Mouse (Mus musculus) forebrain, embryonic 13.5 days (tissue): Measurements from ENCODE around the gene Timm44. TPM values are rescaled to one million over a fixed set of nuclear protein-coding genes. Genes with fewer than 3 reads are reported as not detected.

Experiments used
- ATAC-seq: fragments of 200-750 bp; cut with Nextera tagmentation; 2 replicates; pipeline ENCODE4 v1.8.0; 2017
- H3K27ac ChIP-seq: fragments of 300-500 bp; sonication (generic); 2 replicates; pipeline ENCODE4 v1.5.1; 2015; ENCODE audit warnings: inconsistent platforms, mild to moderate bottlenecking, moderate library complexity
- H3K27me3 ChIP-seq: fragments of 300-500 bp; sonication (generic); 2 replicates; pipeline ENCODE4 v1.6.1; 2015; ENCODE audit warnings: mild to moderate bottlenecking, inconsistent platforms
- H3K36me3 ChIP-seq: fragments of 300-500 bp; sonication (generic); 2 replicates; pipeline ENCODE4 v1.6.1; 2015; ENCODE audit warnings: mild to moderate bottlenecking, inconsistent platforms; ENCODE audit not compliant: poor library complexity, severe bottlenecking
- H3K4me1 ChIP-seq: fragments of 300-500 bp; sonication (generic); 2 replicates; pipeline ENCODE4 v1.6.1; 2015; ENCODE audit warnings: inconsistent platforms
- H3K4me2 ChIP-seq: fragments of 300-500 bp; sonication (generic); 2 replicates; pipeline ENCODE4 v1.6.1; 2015; ENCODE audit warnings: inconsistent platforms, mild to moderate bottlenecking, moderate library complexity
- H3K4me3 ChIP-seq: fragments of 300-500 bp; sonication (generic); 2 replicates; pipeline ENCODE4 v1.5.1; 2015; ENCODE audit warnings: mild to moderate bottlenecking, inconsistent platforms
- H3K9ac ChIP-seq: fragments of 300-500 bp; sonication (generic); 2 replicates; pipeline ENCODE4 v1.6.1; 2015; ENCODE audit warnings: mild to moderate bottlenecking, inconsistent platforms
- H3K9me3 ChIP-seq: fragments of 300-500 bp; sonication (generic); replicated peaks from 2 replicates; pipeline ENCODE4 v1.6.1; 2016; ENCODE audit warnings: inconsistent platforms
- WGBS: fragments of 180-500 bp; shearing (Covaris S2); methylation state at CpG from one replicate; pipeline ENCODE4 v1.1.7; 2015; 5-methylcytosine and 5-hydroxymethylcytosine counted together
- polyA plus RNA-seq: library from polyadenylated mRNA; unstranded; fragments of >200 nt; fragmentation: Nextera tagmentation; extraction: Ambion mirVana; gene quantifications from 2 replicates; pipeline ENCODE4 v1.2.1, GENCODE M21; 2015

The Timm44 gene
- polyA plus RNA-seq, 1 experiment from 2014 or later: 47.9 TPM

DNA sequence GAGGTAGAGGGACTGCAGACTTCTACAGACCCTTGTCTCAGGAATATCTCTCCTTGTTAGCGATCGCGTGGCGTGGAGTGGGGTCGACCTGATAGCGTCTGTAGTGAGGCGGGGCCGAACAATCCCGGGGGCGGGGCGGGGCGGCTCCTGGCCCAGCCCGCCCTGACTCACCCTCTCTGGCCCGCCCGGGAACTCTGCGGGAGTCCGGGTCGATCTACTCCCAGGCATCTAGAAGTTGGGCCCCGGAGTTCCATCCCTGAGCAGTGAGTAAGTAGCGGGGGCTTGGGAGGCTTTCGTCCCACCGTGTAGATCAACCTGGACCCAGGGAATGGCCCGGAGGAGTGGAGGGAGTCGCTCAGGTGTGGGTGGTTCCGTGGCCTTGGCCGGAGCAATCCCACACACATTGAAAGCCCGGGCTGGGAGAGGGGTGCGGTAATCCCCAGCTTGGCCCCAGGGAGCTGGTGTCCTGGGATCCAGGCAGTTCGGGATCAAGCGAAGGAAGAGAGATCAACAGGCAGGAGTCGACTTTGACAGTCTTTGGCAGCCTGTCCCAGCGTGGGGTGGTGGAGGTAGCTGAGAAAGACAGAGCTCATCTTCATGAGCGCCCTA is 48.9 kb downstream of the Timm44 start, which contains the start of gene Lrrc8e:
Gene Lrrc8e (plus strand): TSS at position 89 of the 609 bp plus-strand sequence.
- Histone ChIP-seq H3K4me3 (peak within 1 kb of the TSS; percentile 9), H3K36me3 (no peaks in the 10 kb centered on the region), H3K4me2 (peak within 1 kb of the TSS; percentile 49), H3K9ac (peak within 1 kb of the TSS; percentile 9; the same call in 1 of the 2 replicates), H3K4me1 (peaks cover 6% of the 10 kb centered on the region; the same call in 1 of the 2 replicates), H3K9me3 (no peaks in the 10 kb centered on the region), H3K27me3 (peaks cover 30% of the 10 kb centered on the region), H3K27ac (no peak within 1 kb of the TSS)
- ATAC-seq: 0 out of 2 replicates have a peak, but pooled peaks have one; percentile 33
- WGBS: 2% methylated on average over 33 of the region's 33 CpGs

DNA sequence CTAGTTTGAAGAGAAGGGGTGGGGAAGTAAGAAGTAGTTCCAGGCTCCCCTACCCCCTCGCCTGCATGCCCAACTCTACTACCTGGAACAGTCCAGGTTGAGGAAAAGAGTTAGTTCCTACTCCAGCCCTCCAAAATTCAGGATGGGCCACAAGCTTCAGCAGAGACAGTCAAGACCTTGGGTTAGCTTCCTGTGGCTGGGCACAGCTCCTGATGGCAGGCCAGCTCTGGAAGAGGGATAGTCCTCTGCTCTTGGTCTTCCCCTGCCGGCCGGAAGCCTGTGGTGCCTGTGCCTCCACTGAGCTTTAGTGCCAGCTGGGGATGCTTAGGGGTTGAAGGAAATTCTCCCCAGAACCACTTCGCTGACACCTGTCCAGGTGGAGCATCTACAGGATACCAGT is 49.4 kb downstream of the Timm44 start:
- Histone ChIP-seq H3K9ac (peak overlapping the region; percentile 9; the same call in 1 of the 2 replicates), H3K4me1 (peaks cover 6% of the 10 kb centered on the region; the same call in 1 of the 2 replicates), H3K9me3 (no peaks in the 10 kb centered on the region), H3K27me3 (peaks cover 30% of the 10 kb centered on the region), H3K4me2 (peak overlapping the region; percentile 49), H3K27ac (no peak overlapping the region), H3K36me3 (no peaks in the 10 kb centered on the region), H3K4me3 (peak overlapping the region; percentile 9; the same call in 1 of the 2 replicates)
- WGBS: 30% methylated on average over 4 of the region's 4 CpGs
- ATAC-seq: 0 out of 2 replicates have a peak, but pooled peaks have one; percentile 16

DNA sequence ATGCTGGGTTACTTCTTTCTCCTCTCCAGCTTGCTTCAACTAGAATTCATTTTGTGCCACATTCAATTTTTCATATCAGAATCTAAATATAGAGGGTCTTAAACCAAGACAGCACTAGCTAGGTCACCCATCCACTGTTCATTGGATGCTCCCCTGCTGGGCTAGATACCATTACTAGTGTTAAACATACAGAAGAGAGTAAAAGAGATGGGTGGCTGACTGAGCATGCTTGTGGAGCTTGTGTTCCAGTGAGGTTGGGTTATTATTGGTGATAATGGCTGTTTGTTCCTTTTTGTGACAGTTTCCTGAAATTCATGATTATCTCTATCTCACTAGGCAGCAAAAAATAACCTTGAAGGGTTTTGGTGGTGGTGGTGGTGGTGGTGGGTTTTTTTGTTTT is 53.7 kb downstream of the Timm44 start:
- Histone ChIP-seq H3K9ac (no peak overlapping the region), H3K4me1 (peaks cover 6% of the 10 kb centered on the region; the same call in 1 of the 2 replicates), H3K9me3 (no peaks in the 10 kb centered on the region), H3K36me3 (no peaks in the 10 kb centered on the region), H3K4me3 (no peak overlapping the region), H3K4me2 (no peak overlapping the region), H3K27ac (no peak overlapping the region), H3K27me3 (peaks cover 19% of the 10 kb centered on the region)
- ATAC-seq: no peak

DNA sequence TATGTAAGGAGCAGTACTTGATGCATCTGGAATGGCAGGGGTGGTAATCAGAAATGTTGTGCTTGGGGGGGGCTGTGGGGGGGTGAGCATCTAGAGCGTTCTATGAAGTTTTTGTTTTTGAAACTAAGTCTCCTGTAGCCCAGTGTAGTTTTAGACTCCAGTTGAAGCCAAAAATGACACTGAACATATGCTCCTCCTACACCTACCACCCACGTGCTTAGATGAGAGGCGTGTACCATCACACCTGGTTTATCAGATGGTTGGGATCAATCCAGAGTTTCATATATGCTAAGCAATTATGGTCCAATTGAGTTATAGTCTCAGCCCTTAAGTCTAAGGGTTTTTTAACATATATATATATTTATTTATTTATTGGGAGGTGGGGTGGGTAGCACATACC is 56.1 kb downstream of the Timm44 start:
- Histone ChIP-seq H3K4me2 (no peak overlapping the region), H3K27me3 (no peaks in the 10 kb centered on the region; the same call in 1 of the 2 replicates), H3K4me3 (no peak overlapping the region), H3K36me3 (peaks cover 9% of the 10 kb centered on the region), H3K9ac (no peak overlapping the region), H3K4me1 (peaks cover 15% of the 10 kb centered on the region), H3K9me3 (no peaks in the 10 kb centered on the region), H3K27ac (no peak overlapping the region)
- WGBS: 98% methylated on average over 3 of the region's 3 CpGs
- no peak for ATAC-seq

DNA sequence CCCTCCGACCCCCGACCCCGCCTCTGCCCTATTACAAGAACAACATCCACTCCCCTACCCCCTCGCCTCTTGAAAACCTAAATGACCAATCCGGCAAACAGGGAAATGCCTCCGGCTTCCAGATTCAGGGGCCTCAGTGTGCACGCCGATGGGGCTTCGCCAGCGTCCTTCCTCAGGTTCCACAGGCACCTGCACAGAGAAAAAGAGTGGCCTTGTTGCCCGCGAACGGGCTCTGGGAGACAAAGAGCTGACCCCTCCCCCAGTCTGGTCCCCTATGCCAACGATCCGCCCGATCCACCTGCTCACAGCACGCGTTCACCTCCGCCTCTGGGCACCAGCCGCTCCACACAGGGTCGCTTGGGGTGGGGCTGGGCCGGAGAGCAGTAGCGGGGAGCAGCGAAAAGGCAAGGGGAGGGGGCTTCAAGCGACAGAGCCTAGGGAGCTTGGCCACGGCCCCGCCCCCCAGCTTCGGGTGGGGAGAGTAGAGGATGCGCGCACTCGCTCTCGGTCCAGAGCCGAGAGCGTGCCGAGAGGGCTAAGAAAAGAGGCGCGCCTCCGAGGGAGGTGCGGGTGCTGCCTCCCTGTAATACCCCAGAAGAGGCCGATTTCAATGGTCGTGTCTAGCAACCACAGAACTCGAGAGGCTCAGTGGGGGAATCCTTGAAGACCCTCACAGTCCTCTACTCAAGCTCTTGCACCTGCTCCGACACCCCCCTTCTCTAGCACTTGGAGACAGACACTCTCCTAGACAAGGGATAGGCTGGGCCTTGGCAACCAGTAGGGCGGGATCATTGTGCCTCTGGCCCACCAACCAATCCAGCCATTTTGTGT is 58.7 kb downstream of the Timm44 start, which contains the start of gene Prr36:
Gene Prr36 (minus strand): TSS at position 669 of the 831 bp plus-strand sequence.
- Histone ChIP-seq H3K9ac (peak within 1 kb of the TSS; percentile 95), H3K36me3 (peaks cover 15% of the 10 kb centered on the region), H3K27ac (peak within 1 kb of the TSS; percentile 94), H3K9me3 (no peaks in the 10 kb centered on the region), H3K4me3 (peak within 1 kb of the TSS; percentile 74), H3K27me3 (no peaks in the 10 kb centered on the region), H3K4me2 (peak within 1 kb of the TSS; percentile 88), H3K4me1 (peaks cover 35% of the 10 kb centered on the region)
- peak; percentile 92 for ATAC-seq
- under 1% methylated on average over 44 of the region's 44 CpGs for WGBS

DNA sequence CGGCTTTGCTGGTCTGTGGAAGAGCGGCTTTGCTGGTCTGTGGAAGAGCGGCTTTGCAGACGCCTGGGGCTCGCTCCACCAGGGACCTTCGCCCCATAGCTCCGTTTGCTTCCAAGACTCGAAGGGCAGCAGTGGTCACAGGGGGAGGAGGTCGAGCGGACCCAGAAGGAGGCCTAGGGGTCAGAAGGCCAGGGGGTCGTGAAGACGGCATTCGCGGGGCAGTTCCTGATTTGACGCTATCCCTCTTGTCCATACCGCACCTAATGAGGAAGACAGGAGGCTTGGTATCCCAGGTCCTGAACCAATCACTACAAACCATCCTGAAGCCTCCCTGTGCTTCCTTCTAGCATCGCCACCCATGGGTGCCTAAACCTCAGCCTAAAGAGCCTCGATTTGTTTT is 59.4 kb downstream of the Timm44 start:
- 2% methylated on average over 18 of the region's 18 CpGs for WGBS

DNA sequence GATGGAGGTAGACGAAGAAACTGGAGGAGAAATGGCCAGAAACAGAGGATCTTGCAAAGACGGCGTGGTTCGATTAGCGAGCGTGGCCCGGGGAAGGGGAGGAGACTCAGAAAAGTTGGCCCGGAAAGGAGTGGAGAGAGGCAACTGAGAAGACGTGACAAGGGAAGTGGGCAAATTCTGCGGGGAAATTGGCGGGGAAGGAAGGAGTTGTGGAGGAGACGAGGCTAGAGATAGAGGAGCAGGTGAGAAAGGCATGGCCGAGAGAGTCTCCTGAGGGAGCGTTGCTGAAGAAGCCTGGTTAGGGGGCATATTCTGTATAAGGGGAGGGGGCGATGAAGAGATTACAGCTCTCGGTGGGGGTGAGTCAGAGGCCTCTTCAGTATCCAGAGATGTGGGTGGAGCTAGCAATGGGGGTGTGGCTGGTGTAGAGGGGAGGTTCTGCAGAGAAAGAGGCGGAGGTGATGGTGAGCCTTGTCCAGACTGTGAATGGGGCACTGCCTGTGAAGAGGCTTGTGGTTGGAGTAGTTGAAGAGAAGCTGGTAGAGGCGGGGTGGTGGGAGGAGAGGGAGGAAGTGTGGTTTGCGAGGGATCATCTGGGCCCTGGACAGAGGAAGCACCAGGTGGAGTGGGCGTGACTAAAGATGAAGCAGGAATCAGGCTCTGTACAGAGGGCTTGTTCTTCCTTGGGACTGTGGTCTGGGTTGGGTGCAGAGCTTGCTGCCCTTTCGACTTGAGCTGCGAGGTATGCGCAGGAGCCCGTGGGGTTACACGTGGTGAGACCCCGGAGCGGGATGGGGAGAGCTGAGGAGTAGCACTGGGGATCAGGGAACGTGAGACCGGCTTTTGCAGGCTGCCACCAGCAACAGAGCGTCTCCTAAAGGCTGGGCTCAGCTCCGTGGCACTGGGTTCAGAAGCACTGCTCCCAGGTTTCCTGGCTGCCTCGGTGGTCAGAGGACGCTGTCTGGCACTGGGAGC is 61.4 kb downstream of the Timm44 start:
- peaks cover 35% of the 10 kb centered on the region for H3K4me1 ChIP-seq
- no peaks in the 10 kb centered on the region for H3K27me3 ChIP-seq
- H3K4me2 ChIP-seq: peak overlapping the region; percentile 88
- H3K9ac ChIP-seq: peak overlapping the region; percentile 65; the same call in 1 of the 2 replicates
- no peak for ATAC-seq
- peak overlapping the region; percentile 45 for H3K4me3 ChIP-seq
- 0 out of 2 replicates have a peak, but pooled peaks cover 3% of the 10 kb centered on the region for H3K9me3 ChIP-seq
- WGBS: 16% methylated on average over 33 of the region's 33 CpGs
- peaks cover 32% of the 10 kb centered on the region for H3K36me3 ChIP-seq
- H3K27ac ChIP-seq: peak overlapping the region; percentile 57

More for the DNA sequence above, 59.4 kb downstream of the Timm44 start:
- Histone ChIP-seq H3K36me3 (peaks cover 15% of the 10 kb centered on the region), H3K4me3 (peak overlapping the region; percentile 74), H3K4me2 (peak overlapping the region; percentile 88), H3K9ac (peak overlapping the region; percentile 95), H3K9me3 (no peaks in the 10 kb centered on the region), H3K27me3 (no peaks in the 10 kb centered on the region), H3K27ac (peak overlapping the region; percentile 94), H3K4me1 (peaks cover 35% of the 10 kb centered on the region)
- peak; percentile 12 for ATAC-seq

DNA sequence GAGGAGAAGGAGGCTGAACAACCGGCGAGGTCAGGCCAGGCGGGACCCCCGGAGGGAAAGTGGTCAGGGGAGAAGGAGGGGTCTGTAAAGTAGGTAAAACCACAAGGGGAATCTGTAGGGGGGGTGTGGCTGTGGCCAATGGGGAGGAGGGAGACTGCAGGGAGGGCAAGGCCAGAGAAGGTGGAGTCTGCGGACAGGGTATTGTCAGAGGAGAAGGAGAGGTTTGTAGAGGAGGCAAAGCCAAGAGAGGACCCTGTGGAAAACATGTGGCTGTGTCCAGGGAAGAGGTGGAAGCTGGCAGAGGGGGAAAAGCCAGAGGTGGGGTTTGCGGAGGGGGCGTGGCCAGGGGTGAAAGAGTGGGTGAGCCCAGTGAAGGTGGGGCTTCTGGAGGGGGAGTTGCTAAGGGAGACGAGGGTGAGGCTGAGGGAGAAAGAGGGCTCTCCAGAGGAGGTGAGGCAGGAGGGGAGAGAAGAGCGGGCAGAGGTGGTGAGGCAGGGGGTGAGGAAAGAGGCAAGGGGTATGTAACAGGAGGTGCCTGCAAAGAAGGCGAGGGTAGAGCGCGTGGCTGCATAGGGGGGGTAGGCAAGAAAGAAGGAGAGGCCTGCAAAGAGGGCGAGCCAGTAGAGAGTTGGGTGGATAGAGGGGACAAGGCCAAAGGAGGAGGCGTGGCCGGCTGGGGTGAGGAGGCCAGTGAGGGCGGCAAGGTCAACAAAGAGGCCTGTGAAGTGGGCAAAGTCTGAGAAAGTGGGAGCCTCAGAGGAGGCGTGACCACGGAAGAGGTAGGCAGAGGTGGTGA is 62.3 kb downstream of the Timm44 start:
- peak; percentile 5; the same call in 1 of the 2 replicates for ATAC-seq
- Histone ChIP-seq H3K9ac (peak overlapping the region; percentile 65), H3K27me3 (no peaks in the 10 kb centered on the region), H3K27ac (peak overlapping the region; percentile 57), H3K9me3 (0 out of 2 replicates have a peak, but pooled peaks cover 4% of the 10 kb centered on the region), H3K4me2 (peak overlapping the region; percentile 88), H3K4me3 (peak overlapping the region; percentile 45), H3K36me3 (peaks cover 40% of the 10 kb centered on the region), H3K4me1 (peaks cover 35% of the 10 kb centered on the region)
- 9% methylated on average over 18 of the region's 18 CpGs for WGBS

DNA sequence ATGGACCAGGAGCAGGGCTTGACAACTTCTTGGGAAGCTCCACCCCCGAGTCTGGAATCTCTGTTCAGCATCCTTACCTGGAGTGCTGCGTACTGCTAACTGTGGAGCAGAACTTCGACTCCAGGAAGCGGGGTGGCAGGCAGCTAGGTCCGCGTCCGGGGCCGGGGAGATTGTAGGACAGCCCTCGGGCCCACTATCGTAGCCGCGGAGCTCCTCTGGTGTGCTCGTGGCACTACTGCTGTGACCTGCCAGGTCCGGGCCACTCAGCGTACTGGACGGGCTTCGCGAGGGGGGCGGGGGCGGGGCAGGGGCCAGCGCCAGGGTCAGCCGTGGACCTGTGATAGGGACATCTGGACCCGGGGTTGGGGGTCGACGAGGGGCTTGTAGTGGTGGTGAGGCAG is 62.9 kb downstream of the Timm44 start:
- H3K9me3 ChIP-seq: 0 out of 2 replicates have a peak, but pooled peaks cover 4% of the 10 kb centered on the region
- peak overlapping the region; percentile 45 for H3K4me3 ChIP-seq
- H3K9ac ChIP-seq: peak overlapping the region; percentile 65
- H3K27ac ChIP-seq: no peak overlapping the region
- ATAC-seq: no peak; the same call in 1 of the 2 replicates
- H3K27me3 ChIP-seq: no peaks in the 10 kb centered on the region
- H3K4me1 ChIP-seq: peaks cover 35% of the 10 kb centered on the region
- H3K36me3 ChIP-seq: peaks cover 41% of the 10 kb centered on the region
- WGBS: 2% methylated on average over 25 of the region's 25 CpGs
- H3K4me2 ChIP-seq: peak overlapping the region; percentile 88

DNA sequence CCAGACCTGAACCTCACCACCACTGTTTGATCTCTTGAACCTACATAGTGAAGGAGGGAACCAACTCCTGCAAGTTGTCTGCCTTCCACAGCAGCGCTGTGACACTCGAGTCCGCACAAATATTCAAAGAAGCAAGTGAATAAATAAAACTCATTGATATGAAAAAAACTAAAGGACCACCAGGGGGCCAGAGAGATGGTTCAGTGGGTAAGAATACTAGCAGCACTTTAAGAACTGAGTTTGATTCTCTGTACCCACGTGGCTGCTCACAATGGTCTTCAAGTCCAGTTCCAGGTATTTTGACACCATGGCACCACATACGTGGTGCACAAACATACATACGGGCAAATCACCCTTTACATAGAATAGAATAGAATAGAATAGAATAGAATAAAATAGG is 64.6 kb downstream of the Timm44 start:
- Histone ChIP-seq H3K4me2 (0 out of 2 replicates have a peak overlapping the region, but pooled peaks have one; percentile 5), H3K27ac (no peak overlapping the region), H3K4me3 (no peak overlapping the region), H3K4me1 (peaks cover 50% of the 10 kb centered on the region), H3K9me3 (0 out of 2 replicates have a peak, but pooled peaks cover 4% of the 10 kb centered on the region), H3K9ac (no peak overlapping the region), H3K36me3 (peaks cover 57% of the 10 kb centered on the region), H3K27me3 (peaks cover 12% of the 10 kb centered on the region)
- no peak for ATAC-seq
- WGBS: 65% methylated on average over 6 of the region's 6 CpGs
